Mouse (Mus musculus) MEL (cell line): ENCODE data around the gene Stk32b. TPM values are rescaled to one million over a fixed set of nuclear protein-coding genes. Genes with fewer than 3 reads are reported as not detected.

Source experiments
- DNase-seq: peaks from one replicate; pipeline ENCODE4 v3.0.0; 2011; ENCODE audit warnings: low read depth, low spot score
- H3K27ac ChIP-seq: 2 replicates; pipeline ENCODE4 v1.5.1; 2012; ENCODE audit warnings: low read depth, mild to moderate bottlenecking, control low read depth, low read length, moderate library complexity; ENCODE audit not compliant: control insufficient read depth
- H3K27me3 ChIP-seq, 2 experiments: fragments of 150-350 bp in 1 of 2; sonication (generic) in 1 of 2; 2 replicates each; pipeline ENCODE4 v1.6.1; 2012; ENCODE audit warnings: low read length in 2 of 2, mild to moderate bottlenecking in 2 of 2, improper control_type of control experiment in 1 of 2, moderate library complexity in 1 of 2; ENCODE audit not compliant: insufficient read depth in 2 of 2, control insufficient read depth in 1 of 2
- H3K36me3 ChIP-seq, 2 experiments: 2 replicates each; pipeline ENCODE4 v1.6.1; 2012 to 2014; ENCODE audit warnings: low read length in 2 of 2, improper control_type of control experiment in 1 of 2, inconsistent platforms in 1 of 2, mild to moderate bottlenecking in 1 of 2; ENCODE audit not compliant: insufficient read depth in 2 of 2, control insufficient read depth in 1 of 2
- H3K4me1 ChIP-seq, 2 experiments: fragments of 150-350 bp in 1 of 2; sonication (generic) in 1 of 2; 2 replicates each; pipeline ENCODE4 v1.6.1; 2012; ENCODE audit warnings: low read length in 2 of 2, improper control_type of control experiment in 1 of 2, mild to moderate bottlenecking in 1 of 2; ENCODE audit not compliant: insufficient read depth in 2 of 2, control insufficient read depth in 1 of 2
- H3K4me3 ChIP-seq, 2 experiments: fragments of 150-350 bp in 1 of 2; sonication (generic) in 1 of 2; 2 replicates each; pipeline ENCODE4 v1.5.1; 2012; ENCODE audit warnings: low read depth in 2 of 2, low read length in 2 of 2, mild to moderate bottlenecking in 2 of 2, moderate library complexity in 2 of 2, control low read depth in 1 of 2, improper control_type of control experiment in 1 of 2; ENCODE audit not compliant: control insufficient read depth in 1 of 2, insufficient read depth in 1 of 2
- H3K79me2 ChIP-seq: 2 replicates; pipeline ENCODE4 v1.6.1; 2012; ENCODE audit warnings: mild to moderate bottlenecking, low read length, moderate library complexity; ENCODE audit not compliant: control insufficient read depth, poor library complexity, insufficient read depth
- H3K9ac ChIP-seq: 2 replicates; pipeline ENCODE4 v1.6.1; 2012; ENCODE audit warnings: low read depth, mild to moderate bottlenecking, control low read depth, low read length, moderate library complexity; ENCODE audit not compliant: control insufficient read depth, poor library complexity, severe bottlenecking
- H3K9me3 ChIP-seq: fragments of 150-350 bp; sonication (generic); replicated peaks from 2 replicates; pipeline ENCODE4 v1.6.1; 2012; ENCODE audit warnings: mild to moderate bottlenecking, low read length, improper control_type of control experiment, moderate library complexity; ENCODE audit not compliant: insufficient read depth
- ELF1 ChIP-seq: IDR thresholded peaks from 2 replicates; pipeline ENCODE4 v1.6.1; 2014; ENCODE audit warnings: low read depth, mild to moderate bottlenecking, inconsistent platforms, low read length, improper control_type of control experiment, moderate library complexity
- EP300 ChIP-seq, 2 experiments: IDR thresholded peaks; 2 replicates each; pipeline ENCODE4 v1.6.1; 2011; ENCODE audit warnings: improper control_type of control experiment in 2 of 2, low read length in 2 of 2, low read depth in 1 of 2, mild to moderate bottlenecking in 1 of 2
- HCFC1 ChIP-seq: IDR thresholded peaks from 2 replicates; pipeline ENCODE4 v1.6.1; 2012; ENCODE audit warnings: low read depth, mild to moderate bottlenecking, inconsistent platforms, low read length, improper control_type of control experiment, moderate library complexity
- MAX ChIP-seq: IDR thresholded peaks from 2 replicates; pipeline ENCODE4 v1.6.1; 2011; ENCODE audit warnings: low read length, improper control_type of control experiment
- MXI1 ChIP-seq: IDR thresholded peaks from 2 replicates; pipeline ENCODE4 v1.6.1; 2011; ENCODE audit warnings: mild to moderate bottlenecking, low read depth, low read length, improper control_type of control experiment
- MYB ChIP-seq: IDR thresholded peaks from 2 replicates; pipeline ENCODE4 v1.6.1; 2011; ENCODE audit warnings: mild to moderate bottlenecking, low read depth, low read length, improper control_type of control experiment
- MYC ChIP-seq: IDR thresholded peaks from 2 replicates; pipeline ENCODE4 v1.6.1; 2011; ENCODE audit warnings: low read depth, mild to moderate bottlenecking, low read length, improper control_type of control experiment, moderate library complexity
- NELFE ChIP-seq: IDR thresholded peaks from 2 replicates; pipeline ENCODE4 v1.6.1; 2011; ENCODE audit warnings: low read depth, low read length, improper control_type of control experiment
- NRF1 ChIP-seq: IDR thresholded peaks from 2 replicates; pipeline ENCODE4 v1.6.1; 2014; ENCODE audit warnings: low read depth, mild to moderate bottlenecking, inconsistent platforms, low read length, improper control_type of control experiment, moderate library complexity; ENCODE audit not compliant: poor library complexity, insufficient read depth, severe bottlenecking
- POLR2A ChIP-seq, 2 experiments: IDR thresholded peaks; 2 replicates each; pipeline ENCODE4 v1.6.1; 2011 to 2012; ENCODE audit warnings: low read length in 2 of 2, mild to moderate bottlenecking in 2 of 2, control low read depth in 1 of 2, improper control_type of control experiment in 1 of 2, low read depth in 1 of 2, moderate library complexity in 1 of 2; ENCODE audit not compliant: control insufficient read depth in 1 of 2, insufficient read depth in 1 of 2, poor library complexity in 1 of 2
- POLR2AphosphoS2 ChIP-seq: IDR thresholded peaks from 2 replicates; pipeline ENCODE4 v1.6.1; 2011; ENCODE audit warnings: low read length, improper control_type of control experiment
- RAD21 ChIP-seq: IDR thresholded peaks from 2 replicates; pipeline ENCODE4 v1.6.1; 2011; ENCODE audit warnings: mild to moderate bottlenecking, low read depth, low read length, improper control_type of control experiment
- SMC3 ChIP-seq: IDR thresholded peaks from 2 replicates; pipeline ENCODE4 v1.6.1; 2011; ENCODE audit warnings: low read depth, low read length, improper control_type of control experiment
- TAL1 ChIP-seq: IDR thresholded peaks from 2 replicates; pipeline ENCODE4 v1.6.1; 2012; ENCODE audit warnings: mild to moderate bottlenecking, inconsistent platforms, low read length, moderate library complexity, mixed read lengths
- TBP ChIP-seq: IDR thresholded peaks from 2 replicates; pipeline ENCODE4 v1.8.0; 2011; ENCODE audit warnings: low read depth, low read length, improper control_type of control experiment
- UBTF ChIP-seq: IDR thresholded peaks from 2 replicates; pipeline ENCODE4 v1.6.1; 2012; ENCODE audit warnings: low read depth, mild to moderate bottlenecking, inconsistent platforms, low read length, improper control_type of control experiment, moderate library complexity, borderline replicate concordance; ENCODE audit not compliant: insufficient read depth
- ZC3H11A ChIP-seq: IDR thresholded peaks from 2 replicates; pipeline ENCODE4 v1.6.1; 2012; ENCODE audit warnings: low read depth, mild to moderate bottlenecking, inconsistent platforms, low read length, improper control_type of control experiment
- ZKSCAN1 ChIP-seq: IDR thresholded peaks from 2 replicates; pipeline ENCODE4 v1.6.1; 2012; ENCODE audit warnings: low read depth, mild to moderate bottlenecking, inconsistent platforms, low read length, improper control_type of control experiment, moderate library complexity
- ZMIZ1 ChIP-seq: IDR thresholded peaks from 2 replicates; pipeline ENCODE4 v1.6.1; 2012; ENCODE audit warnings: low read depth, mild to moderate bottlenecking, inconsistent platforms, low read length, improper control_type of control experiment, moderate library complexity
- ZNF384 ChIP-seq: IDR thresholded peaks from 2 replicates; pipeline ENCODE4 v1.6.1; 2012; ENCODE audit warnings: low read depth, mild to moderate bottlenecking, inconsistent platforms, low read length, improper control_type of control experiment
- polyA plus RNA-seq, 2 experiments: library from polyadenylated mRNA; stranded (reverse) in 1 of 2; unstranded in 1 of 2; fragments of >175 nt in 1 of 2; fragments of >200 nt in 1 of 2; gene quantifications; 2 replicates each; pipeline versions ENCODE4 v1.2.1 to v1.2.4; 2012; ENCODE audit warnings: low replicate concordance in 2 of 2, low read depth in 1 of 2; ENCODE audit not compliant: insufficient read length in 2 of 2, insufficient read depth in 1 of 2, missing spikeins in 1 of 2
- total RNA-seq: library from RNA; depleted of rRNA; stranded (reverse); fragments of 300-350 nt; gene quantifications from 2 replicates; pipeline ENCODE4 v1.2.3, GENCODE M21; 2012

Stk32b gene
- total and polyA plus RNA-seq, 3 experiments, result not detected

DNA sequence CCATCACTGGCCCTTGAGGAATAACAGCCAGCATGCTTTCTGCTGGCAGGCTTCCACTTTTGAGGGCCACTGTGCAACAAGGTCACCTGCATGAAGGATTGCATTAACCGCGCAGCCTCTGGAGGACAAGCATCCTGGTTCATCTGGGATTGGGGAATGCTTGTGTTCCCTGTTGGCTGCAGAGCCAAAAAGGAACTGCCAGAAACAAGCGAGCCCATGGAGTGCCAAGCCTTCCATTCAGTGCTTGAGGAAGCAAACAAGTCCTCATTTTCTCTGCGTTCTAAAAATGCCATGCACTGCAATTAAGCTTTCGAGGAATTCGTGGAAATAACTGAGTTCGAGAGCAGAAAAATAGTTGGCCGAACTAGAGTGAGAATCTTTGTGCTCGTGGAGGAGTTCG is 251.5 kb downstream of the Stk32b start:
- H3K27me3 ChIP-seq, result no peaks in the 10 kb centered on the region
- no peak for DNase-seq
- H3K4me3 ChIP-seq, result no peak overlapping the region
- no peaks in the 10 kb centered on the region; the same call in 1 of the 2 replicates for H3K9me3 ChIP-seq
- H3K9ac ChIP-seq, result no peak overlapping the region
- TF ChIP-seq MAX (no peak), RAD21 (no peak), ZMIZ1 (no peak), POLR2AphosphoS2 (no peak), TBP (no peak), ZC3H11A (no peak), ZKSCAN1 (no peak), EP300 (IDR thresholded peaks at IDR 0.05; ENCODE audit: low read depth in 1 of 2, low read length in 2 of 2) (no peak), MYC (no peak), NELFE (no peak), MXI1 (no peak)
- no peaks in the 10 kb centered on the region for H3K79me2 ChIP-seq
- no peaks in the 10 kb centered on the region for H3K4me1 ChIP-seq
- no peak overlapping the region for H3K27ac ChIP-seq
- no peaks in the 10 kb centered on the region for H3K36me3 ChIP-seq

DNA sequence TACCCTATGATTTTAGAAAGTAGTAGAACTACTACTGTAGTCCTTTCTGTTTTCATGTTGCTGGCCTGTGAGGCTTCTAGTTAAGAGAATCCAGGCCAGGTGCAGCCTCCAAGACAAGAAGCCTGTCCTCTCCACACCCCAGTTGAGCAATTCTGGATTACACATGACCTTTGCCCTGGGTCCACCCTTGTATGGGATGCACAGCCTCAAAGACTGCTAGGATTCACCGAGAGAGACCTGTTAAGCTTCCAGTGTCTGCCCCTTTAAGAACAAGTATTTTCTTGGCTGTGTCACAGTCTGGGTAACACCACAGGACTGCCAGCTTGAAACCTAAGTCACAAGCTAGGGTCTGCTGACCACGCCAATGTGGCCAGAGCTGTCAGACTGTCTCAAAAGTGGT is 258.7 kb downstream of the Stk32b start:
- no peak overlapping the region for H3K4me3 ChIP-seq
- no peaks in the 10 kb centered on the region for H3K36me3 ChIP-seq
- no peaks in the 10 kb centered on the region for H3K9me3 ChIP-seq
- H3K27ac ChIP-seq, result no peak overlapping the region
- DNase-seq, result no peak
- H3K9ac ChIP-seq, result no peak overlapping the region
- no peaks in the 10 kb centered on the region for H3K79me2 ChIP-seq
- TF ChIP-seq MYC, result no peak
- TF ChIP-seq, all 39 proteins: peak for 0
- no peaks in the 10 kb centered on the region for H3K27me3 ChIP-seq
- no peaks in the 10 kb centered on the region for H3K4me1 ChIP-seq

DNA sequence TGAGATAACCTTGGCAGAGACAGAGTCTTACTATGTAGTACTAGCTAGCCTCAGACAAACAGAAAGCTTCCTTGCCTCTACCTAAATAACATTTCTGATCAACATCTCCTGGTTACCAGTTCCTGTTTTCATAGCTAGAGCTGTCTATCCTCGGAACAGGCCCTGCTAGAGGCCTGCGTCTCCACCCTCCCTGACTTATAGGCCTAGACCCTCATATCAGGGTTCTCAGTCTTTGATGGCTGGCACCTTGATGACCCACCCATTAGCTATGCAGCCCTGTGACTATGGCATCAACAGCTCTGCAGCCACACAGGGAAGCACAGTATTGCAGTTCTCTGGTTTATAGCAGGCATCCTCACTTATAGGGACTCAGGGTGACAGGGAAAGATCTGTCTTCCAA is 259.1 kb downstream of the Stk32b start:
- no peak for DNase-seq
- Histone ChIP-seq H3K27me3 (no peaks in the 10 kb centered on the region), H3K4me1 (no peaks in the 10 kb centered on the region), H3K4me3 (no peak overlapping the region), H3K9ac (no peak overlapping the region), H3K36me3 (no peaks in the 10 kb centered on the region), H3K27ac (no peak overlapping the region), H3K9me3 (no peaks in the 10 kb centered on the region), H3K79me2 (no peaks in the 10 kb centered on the region)
- no peak for TF ChIP-seq HCFC1
- TF ChIP-seq MYB, result no peak
- TF ChIP-seq ELF1, result no peak
- no peak for TF ChIP-seq ZMIZ1
- no peak for TF ChIP-seq POLR2A (IDR thresholded peaks at IDR 0.05; ENCODE audit: control insufficient read depth in 1 of 2, insufficient read depth in 1 of 2, low read depth in 1 of 2, low read length in 2 of 2, poor library complexity in 1 of 2)
- TF ChIP-seq UBTF, result no peak
- TF ChIP-seq SMC3, result no peak
- TF ChIP-seq TAL1, result no peak
- no peak for TF ChIP-seq MXI1
- no peak for TF ChIP-seq NRF1
- TF ChIP-seq ZNF384, result no peak
- TF ChIP-seq, all 39 proteins: peak for 0
